15 mouse cellular contexts compared by ENCODE assay signal in the genomic region with DNA sequence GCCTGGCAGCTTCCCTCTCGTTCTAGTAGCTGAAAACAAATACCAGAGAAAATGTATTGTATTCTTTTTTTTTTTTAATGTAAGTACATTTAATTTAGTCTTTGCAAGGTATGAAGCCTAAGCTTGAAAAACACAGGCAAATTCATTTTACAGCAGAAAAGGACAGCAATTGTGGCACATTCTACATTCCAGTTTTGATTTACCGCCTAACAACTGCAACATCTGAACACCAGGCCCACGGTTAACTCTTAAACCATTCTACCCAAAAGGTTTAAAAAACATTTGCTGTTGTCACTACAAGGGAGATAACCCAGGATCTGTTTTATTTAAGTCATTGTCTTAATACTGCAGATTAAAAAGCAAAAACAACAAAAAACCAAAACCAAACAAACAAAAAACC. TPM values are rescaled to one million over a fixed set of nuclear protein-coding genes. Genes with fewer than 3 reads are reported as not detected.
DNase-seq lines count a peak whose midpoint lies in the region; TF ChIP-seq lines count a peak whose summit lies in the region.
"Had no signal": no experiment of that assay in that cellular context is flagged by ENCODE, and none has a peak within 500 bp of the region (broad histone marks: within the 10 kb centered on the region; RNA-seq: fewer than 3 reads in every experiment).

No protein-coding gene starts in this region.

- H3K4me3 ChIP-seq in layer of hippocampus, adult 2 months = peak overlapping the region; percentile 67; the same call in 1 of the 2 replicates
- no peak overlapping the region for H3K4me3 ChIP-seq in myocyte

- H3K36me3 ChIP-seq in myocyte (ENCODE audit: control insufficient read depth, insufficient read depth) = no peaks in the 10 kb centered on the region

- TF ChIP-seq POLR2A in myocyte (IDR thresholded peaks at IDR 0.05; ENCODE audit: insufficient read length, low read depth) = no peak

- H3K27ac ChIP-seq in layer of hippocampus, adult 2 months = no peak overlapping the region

- no peak overlapping the region for H3K4me2 ChIP-seq in myocyte (ENCODE audit: low read depth)

- H3ac ChIP-seq in myocyte (ENCODE audit: control insufficient read depth, insufficient read length) = no peak overlapping the region

- peaks cover 68% of the 10 kb centered on the region for H3K79me2 ChIP-seq in myocyte (ENCODE audit: control insufficient read depth, insufficient read depth)

- peak; percentile 26 for DNase-seq in cerebellum, adult 9-10 months
- DNase-seq in cerebellum, postnatal 25 days = no peak
- no peak for DNase-seq in layer of hippocampus, adult 2 months (ENCODE audit: low spot score in 2 of 2)
- no peak for DNase-seq in layer of hippocampus, postnatal 36 days
- no peak for DNase-seq in adrenal gland, adult 8-10 months
- DNase-seq: adrenal gland, adult 2 months; adrenal gland, postnatal 10 days; adrenal gland, postnatal 14 days; adrenal gland, postnatal 25 days; adrenal gland, postnatal 36 days; B cell, adult 2 months; cerebellum, adult 11 months; cerebellum, adult 2 months had no signal

- no peak for TF ChIP-seq CTCF in layer of hippocampus, adult 2 months (conservative IDR thresholded peaks at IDR 0.05)

- H3K27me3 ChIP-seq in myocyte (ENCODE audit: control insufficient read depth, insufficient read depth, insufficient read length) = no peaks in the 10 kb centered on the region
- H3K27me3 ChIP-seq: Patski had no signal

TF ChIP-seq in myocyte, 11 proteins besides CTCF, POLR2A, EP300 and RAD21:
- TF ChIP-seq MAX (IDR thresholded peaks at IDR 0.05; ENCODE audit: low read depth) (no peak), MYOD1 (IDR thresholded peaks at IDR 0.05; ENCODE audit: control insufficient read depth in 1 of 3, insufficient read length in 2 of 3, low read depth in 2 of 3) (peak in 2 of 3 experiments; percentile 61 to 69)

RNA-seq across cellular contexts. Expression of a gene that starts 2.8 kb away (rescaled TPM):
- 100 to 1,000 TPM; 240 to 260 TPM for total RNA-seq in layer of hippocampus, adult 2 months (2021)
- 100 to 1,000 TPM; 242 to 252 TPM for total RNA-seq in layer of hippocampus, postnatal 36 days (2021)
- 19.0 TPM for polyA plus RNA-seq in myocyte (2012; fragmentation: generic; extraction: Trizol)
- total RNA-seq in adrenal gland, adult 8-10 months (2022) = 10 to 100 TPM; 33.2 to 42.3 (median 40.6) TPM

Comparison
In these comparisons a context has a peak if more than half of its experiments do, and no peak if none do; other contexts are left out.
1. RNA of a gene that starts 2.8 kb away (total RNA-seq): 240 to 260 TPM in layer of hippocampus, adult 2 months and 242 to 252 TPM in layer of hippocampus, postnatal 36 days; 33.2 to 42.3 TPM in adrenal gland, adult 8-10 months; every median in the first group is over 4 times any median in the second.